In genomic region chr10:19613111-19613753, GRCm38 (mm10) we compare ENCODE assay signal across 10 mouse cellular contexts. TPM values are rescaled to one million over a fixed set of nuclear protein-coding genes. Genes with fewer than 3 reads are reported as not detected.
DNase-seq lines count a peak whose midpoint lies in the region; ATAC-seq and TF ChIP-seq lines count a peak whose summit lies in the region.
"Had no signal": no experiment of that assay in that cellular context is flagged by ENCODE, and none has a peak within 500 bp of the region (broad histone marks: within the 10 kb centered on the region; RNA-seq: fewer than 3 reads in every experiment).

No protein-coding gene starts in this region.

- H3K9me3 ChIP-seq in forebrain, postnatal 0 days (ENCODE audit: low read length) = no peaks in the 10 kb centered on the region
- H3K9me3 ChIP-seq in forebrain, embryonic 12.5 days = no peaks in the 10 kb centered on the region
- H3K9me3 ChIP-seq in kidney, postnatal 0 days (replicated peaks; ENCODE audit: low read length) = no peaks in the 10 kb centered on the region

- peak; percentile 45 for ATAC-seq in forebrain, postnatal 0 days
- ATAC-seq in forebrain, embryonic 12.5 days (ENCODE audit: low FRiP score) = no peak
- peak; percentile 86 for ATAC-seq in common myeloid progenitor, adult 5-6 weeks (replicated peaks; ENCODE audit: low read depth, poor library complexity, severe bottlenecking)
- no peak for ATAC-seq in kidney, postnatal 0 days (replicated peaks; ENCODE audit: low FRiP score, low read depth)
- no peak for ATAC-seq in erythroblast, adult 5-6 weeks (replicated peaks; ENCODE audit: low FRiP score, poor library complexity, severe bottlenecking)

- TF ChIP-seq CTCF in forebrain, postnatal 0 days (IDR thresholded peaks at IDR 0.05; ENCODE audit: low read depth) = no peak
- no peak for TF ChIP-seq CTCF in kidney, postnatal 0 days (IDR thresholded peaks at IDR 0.05; ENCODE audit: low read depth)
- no peak for TF ChIP-seq CTCF in layer of hippocampus, adult 2 months (conservative IDR thresholded peaks at IDR 0.05)

- no peak overlapping the region for H3K9ac ChIP-seq in forebrain, postnatal 0 days
- H3K9ac ChIP-seq in forebrain, embryonic 12.5 days = no peak overlapping the region
- no peak overlapping the region for H3K9ac ChIP-seq in kidney, postnatal 0 days (ENCODE audit: low read depth, low read length)

- H3K4me1 ChIP-seq in forebrain, postnatal 0 days (ENCODE audit: insufficient read depth) = no peaks in the 10 kb centered on the region
- no peaks in the 10 kb centered on the region for H3K4me1 ChIP-seq in forebrain, embryonic 12.5 days
- H3K4me1 ChIP-seq in kidney, postnatal 0 days (replicated peaks; ENCODE audit: insufficient read depth, low read length) = no peaks in the 10 kb centered on the region

- H3K4me3 ChIP-seq in forebrain, postnatal 0 days (ENCODE audit: low read depth, low read length) = no peak overlapping the region
- H3K4me3 ChIP-seq in forebrain, embryonic 12.5 days (replicated peaks) = no peak overlapping the region
- H3K4me3 ChIP-seq in kidney, postnatal 0 days (replicated peaks; ENCODE audit: low read depth, low read length) = no peak overlapping the region
- no peak overlapping the region for H3K4me3 ChIP-seq in layer of hippocampus, adult 2 months
- H3K4me3 ChIP-seq: erythroblast, embryonic 14.5 days had no signal

- WGBS in forebrain, postnatal 0 days = 60% methylated on average over 7 of the region's 7 CpGs
- WGBS in forebrain, embryonic 12.5 days = 69% methylated on average over 7 of the region's 7 CpGs
- WGBS in kidney, postnatal 0 days = 37% methylated on average over 7 of the region's 7 CpGs

- no peak overlapping the region for H3K4me2 ChIP-seq in forebrain, postnatal 0 days (ENCODE audit: low read depth)
- no peak overlapping the region for H3K4me2 ChIP-seq in forebrain, embryonic 12.5 days
- no peak overlapping the region for H3K4me2 ChIP-seq in kidney, postnatal 0 days (ENCODE audit: low read length)

- H3K27ac ChIP-seq in forebrain, postnatal 0 days (ENCODE audit: low read depth, low read length) = no peak overlapping the region
- no peak overlapping the region for H3K27ac ChIP-seq in forebrain, embryonic 12.5 days
- peak overlapping the region; percentile 67; the same call in 1 of the 2 replicates for H3K27ac ChIP-seq in kidney, postnatal 0 days
- H3K27ac ChIP-seq in layer of hippocampus, adult 2 months = no peak overlapping the region

- no peak for DNase-seq in forebrain, postnatal 0 days
- DNase-seq in kidney, postnatal 0 days (ENCODE audit: low spot score) = peak; percentile 17
- DNase-seq in naive thymus-derived CD4-positive, alpha-beta T cell, adult 2 months (ENCODE audit: low read depth) = peak; percentile 47
- no peak for DNase-seq in layer of hippocampus, adult 2 months (ENCODE audit: low spot score in 2 of 2)
- no peak for DNase-seq in MN1 (ENCODE audit: low spot score)

- no peaks in the 10 kb centered on the region for H3K36me3 ChIP-seq in forebrain, postnatal 0 days (ENCODE audit: insufficient read depth)
- H3K36me3 ChIP-seq in forebrain, embryonic 12.5 days (replicated peaks) = peaks cover 5% of the 10 kb centered on the region; the same call in 1 of the 2 replicates
- H3K36me3 ChIP-seq in kidney, postnatal 0 days (ENCODE audit: insufficient read depth, low read length) = peaks cover 11% of the 10 kb centered on the region; the same call in 1 of the 2 replicates

- H3K27me3 ChIP-seq in forebrain, postnatal 0 days (ENCODE audit: insufficient read depth, low read length) = no peaks in the 10 kb centered on the region
- no peaks in the 10 kb centered on the region for H3K27me3 ChIP-seq in forebrain, embryonic 12.5 days
- no peaks in the 10 kb centered on the region for H3K27me3 ChIP-seq in kidney, postnatal 0 days (ENCODE audit: insufficient read depth, low read length)

RNA-seq across cellular contexts. Expression of gene Il22ra2, which starts 8.6 kb away (rescaled TPM):
- total RNA-seq in forebrain, postnatal 0 days (2014; rRNA removed) = not detected in 2 replicates
- polyA plus RNA-seq in forebrain, postnatal 0 days (2015; fragmentation: Nextera tagmentation; extraction: Ambion mirVana) = not detected in 2 replicates
- polyA plus RNA-seq in forebrain, embryonic 12.5 days (2016; fragmentation: Nextera tagmentation; extraction: Ambion mirVana) = not detected in 2 replicates
- 0.34 and 2.3 TPM in 2 replicates for total RNA-seq in common myeloid progenitor, adult 5-6 weeks (2017)
- not detected in 2 replicates for polyA plus RNA-seq in kidney, postnatal 0 days (2015; fragmentation: Nextera tagmentation; extraction: Ambion mirVana)
- not detected for total RNA-seq in layer of hippocampus, adult 2 months (2021)
- total RNA-seq in erythroblast, adult 5-6 weeks (2015; ENCODE audit: low replicate concordance) = 3.5 TPM in 1 of 2 replicates, not detected in the other
- total RNA-seq in erythroblast, adult 5-6 weeks (2017; ENCODE audit: low replicate concordance) = 0.28 and 1.4 TPM in 2 replicates
- polyA plus RNA-seq: erythroblast, embryonic 14.5 days; neural tube, embryonic 14.5 days had no signal

RNA-seq across cellular contexts. Expression of gene Ifngr1, which starts 21.5 kb away (rescaled TPM):
- total RNA-seq in forebrain, postnatal 0 days (2014; rRNA removed) = 14.5 and 16.9 TPM in 2 replicates
- polyA plus RNA-seq in forebrain, postnatal 0 days (2015; fragmentation: Nextera tagmentation; extraction: Ambion mirVana) = 17.7 and 21.9 TPM in 2 replicates
- 18.7 and 20.5 TPM in 2 replicates for polyA plus RNA-seq in forebrain, embryonic 12.5 days (2016; fragmentation: Nextera tagmentation; extraction: Ambion mirVana)
- total RNA-seq in common myeloid progenitor, adult 5-6 weeks (2017) = 122 and 127 TPM in 2 replicates
- 69.2 and 75.7 TPM in 2 replicates for polyA plus RNA-seq in kidney, postnatal 0 days (2015; fragmentation: Nextera tagmentation; extraction: Ambion mirVana)
- total RNA-seq in layer of hippocampus, adult 2 months (2021) = 10 to 100 TPM; 17.9 to 21.6 TPM
- 92.8 and 102 TPM in 2 replicates for total RNA-seq in erythroblast, adult 5-6 weeks (2015; ENCODE audit: low replicate concordance)
- 62.2 and 70.7 TPM in 2 replicates for total RNA-seq in erythroblast, adult 5-6 weeks (2017; ENCODE audit: low replicate concordance)

Comparison
In these comparisons a context has a peak if more than half of its experiments do, and no peak if none do; other contexts are left out.
1. ATAC-seq: peak in forebrain, postnatal 0 days (single experiment) and common myeloid progenitor, adult 5-6 weeks (single experiment); none in forebrain, embryonic 12.5 days (single experiment), kidney, postnatal 0 days (single experiment) and erythroblast, adult 5-6 weeks (single experiment).
2. DNase-seq: peak in kidney, postnatal 0 days (single experiment) and naive thymus-derived CD4-positive, alpha-beta T cell, adult 2 months (single experiment); none in forebrain, postnatal 0 days (single experiment), layer of hippocampus, adult 2 months (0 of 2) and MN1 (single experiment).